In genomic region chr11:21172281-21172680, GRCm38 (mm10) we compare ENCODE assay signal across 20 mouse cellular contexts.
A peak's percentile ranks its signal among the peaks of the same experiment; 100 is the strongest.
DNase-seq lines count a peak whose midpoint lies in the region; ATAC-seq and TF ChIP-seq lines count a peak whose summit lies in the region.
"Had no signal": no experiment of that assay in that cellular context is flagged by ENCODE, and none has a peak within 500 bp of the region (broad histone marks: within the 10 kb centered on the region; RNA-seq: fewer than 3 reads in every experiment).

No protein-coding gene starts in this region.

- peak; percentile 87 for ATAC-seq in liver, embryonic 12.5 days
- ATAC-seq: forebrain, embryonic 14.5 days; hindbrain, postnatal 0 days; lung, postnatal 0 days had no signal

- H3K4me1 ChIP-seq in spleen, adult 2 months (ENCODE audit: control insufficient read depth, insufficient read depth, insufficient read length): peaks cover 14% of the 10 kb centered on the region
- H3K4me1 ChIP-seq in liver, embryonic 12.5 days: peaks cover 29% of the 10 kb centered on the region
- H3K4me1 ChIP-seq in embryonic facial prominence, embryonic 10.5 days: peaks cover 9% of the 10 kb centered on the region
- H3K4me1 ChIP-seq: heart, embryonic 15.5 days; limb, embryonic 15.5 days had no signal

- no peaks in the 10 kb centered on the region; the same call in 1 of the 2 replicates for H3K9me3 ChIP-seq in liver, embryonic 12.5 days (replicated peaks)
- H3K9me3 ChIP-seq in embryonic facial prominence, embryonic 10.5 days: peaks cover 4% of the 10 kb centered on the region
- H3K9me3 ChIP-seq: heart, embryonic 15.5 days; limb, embryonic 15.5 days; neural tube, embryonic 13.5 days had no signal

- DNase-seq in spleen, adult 2 months (ENCODE audit: low read depth in 1 of 2, low spot score in 2 of 2): no peak
- no peak for DNase-seq in spleen, postnatal 4 days (ENCODE audit: low spot score in 2 of 2)
- peak; percentile 68 for DNase-seq in T-cell, adult 2 months (ENCODE audit: low spot score)
- DNase-seq in embryonic facial prominence, embryonic 10.5 days (ENCODE audit: low spot score): no peak
- no peak for DNase-seq in embryo, embryonic 9.5 days (ENCODE audit: extremely low spot score)
- DNase-seq in kidney, postnatal 4 days: no peak
- DNase-seq: adrenal gland, postnatal 14 days; cerebellum, adult 9-10 months; kidney, adult 2 months; kidney, postnatal 14 days; layer of hippocampus, adult 9-11 months had no signal

- H3K36me3 ChIP-seq in spleen, adult 2 months (ENCODE audit: control insufficient read depth, insufficient read depth, low read length): no peaks in the 10 kb centered on the region
- no peaks in the 10 kb centered on the region for H3K36me3 ChIP-seq in liver, embryonic 12.5 days
- no peaks in the 10 kb centered on the region for H3K36me3 ChIP-seq in embryonic facial prominence, embryonic 10.5 days (replicated peaks)
- H3K36me3 ChIP-seq: heart, embryonic 15.5 days; limb, embryonic 15.5 days; neural tube, embryonic 13.5 days had no signal

- no peak overlapping the region for H3K4me2 ChIP-seq in liver, embryonic 12.5 days
- H3K4me2 ChIP-seq: heart, embryonic 15.5 days; limb, embryonic 15.5 days; neural tube, embryonic 13.5 days had no signal

- no peak for TF ChIP-seq POLR2A in spleen, adult 2 months (IDR thresholded peaks at IDR 0.05; ENCODE audit: low read depth, low read length)

- no peak overlapping the region for H3K9ac ChIP-seq in liver, embryonic 12.5 days
- H3K9ac ChIP-seq: heart, embryonic 15.5 days; limb, embryonic 15.5 days; neural tube, embryonic 13.5 days had no signal

- no peak for TF ChIP-seq CTCF in spleen, adult 2 months (IDR thresholded peaks at IDR 0.05; ENCODE audit: extremely low read depth, insufficient read depth, insufficient read length, insufficient replicate concordance)

- no peak overlapping the region for H3K4me3 ChIP-seq in spleen, adult 2 months (ENCODE audit: extremely low read depth, insufficient read depth, insufficient read length)
- no peak overlapping the region for H3K4me3 ChIP-seq in liver, embryonic 12.5 days
- no peak overlapping the region for H3K4me3 ChIP-seq in embryonic facial prominence, embryonic 10.5 days
- H3K4me3 ChIP-seq: heart, embryonic 15.5 days; limb, embryonic 15.5 days; megakaryocyte, embryonic 14.5 days; neural tube, embryonic 13.5 days had no signal

- H3K27me3 ChIP-seq in spleen, adult 2 months (ENCODE audit: control insufficient read depth, insufficient read depth, low read length): no peaks in the 10 kb centered on the region
- H3K27me3 ChIP-seq in liver, embryonic 12.5 days (replicated peaks): no peaks in the 10 kb centered on the region
- no peaks in the 10 kb centered on the region for H3K27me3 ChIP-seq in embryonic facial prominence, embryonic 10.5 days (replicated peaks; ENCODE audit: low read depth, poor library complexity, severe bottlenecking)
- H3K27me3 ChIP-seq: CH12.LX; heart, embryonic 15.5 days; limb, embryonic 15.5 days; megakaryocyte, embryonic 14.5 days; neural tube, embryonic 13.5 days had no signal

- WGBS in spleen, adult 2 months: 77% methylated on average over 3 of the region's 3 CpGs
- 73% methylated on average over 3 of the region's 3 CpGs for WGBS in liver, embryonic 12.5 days (ENCODE audit: insufficient replicate concordance)
- WGBS in embryonic facial prominence, embryonic 10.5 days: 91% methylated on average over 3 of the region's 3 CpGs

- H3K27ac ChIP-seq in spleen, adult 2 months (ENCODE audit: insufficient read depth, low read length): peak overlapping the region; percentile 60
- no peak overlapping the region for H3K27ac ChIP-seq in liver, embryonic 12.5 days
- no peak overlapping the region for H3K27ac ChIP-seq in embryonic facial prominence, embryonic 10.5 days (replicated peaks)
- H3K27ac ChIP-seq: heart, embryonic 15.5 days; hindbrain, postnatal 0 days; limb, embryonic 15.5 days; neural tube, embryonic 13.5 days had no signal
